Mouse (Mus musculus): ENCODE data around the gene Tanc1. TPM values are rescaled to one million over a fixed set of nuclear protein-coding genes. Genes with fewer than 3 reads are reported as not detected.
"Not testable (repeated sequence)": the region's sequence is repeated elsewhere in the genome, so short reads cannot be mapped to it uniquely, and the experiment has no call there.

Tanc1 gene
- polyA plus RNA-seq (2016; fragmentation: Nextera tagmentation; extraction: Ambion mirVana) = 40.7 and 41.3 TPM in 2 replicates

GRCm38 (mm10) chr2:59611831-59612732 lies at the start of gene Tanc1:
Gene Tanc1 (plus strand): TSS chr2:59612042.
- H3K27ac ChIP-seq = peak within 1 kb of the TSS; percentile 99
- no peaks in the 10 kb centered on the region for H3K36me3 ChIP-seq
- no peaks in the 10 kb centered on the region for H3K27me3 ChIP-seq (ENCODE audit: insufficient read depth, poor library complexity, severe bottlenecking)
- DNase-seq (ENCODE audit: low spot score) = peak; percentile 92
- no peaks in the 10 kb centered on the region for H3K9me3 ChIP-seq
- WGBS = under 1% methylated on average over 99 of the region's 99 CpGs
- peaks cover 64% of the 10 kb centered on the region for H3K4me1 ChIP-seq
- peak within 1 kb of the TSS; percentile 98 for H3K4me3 ChIP-seq

- DNase-seq (ENCODE audit: low spot score) = no peak
- H3K27ac ChIP-seq = no peak overlapping the region
- WGBS = 76% methylated on average over 4 of the region's 4 CpGs
Observed at GRCm38 (mm10) chr2:59562215-59562614, 49.6 kb upstream of the Tanc1 start.

GRCm38 (mm10) chr2:59562696-59563095 lies 49.1 kb upstream of the Tanc1 start:
- WGBS = 68% methylated on average over 5 of the region's 5 CpGs

More at GRCm38 (mm10) chr2:59562215-59562614, 49.6 kb upstream of the Tanc1 start:
- Histone ChIP-seq H3K9me3 (peaks cover 3% of the 10 kb centered on the region; the same call in 1 of the 2 replicates), H3K36me3 (no peaks in the 10 kb centered on the region), H3K4me1 (no peaks in the 10 kb centered on the region), H3K27me3 (ENCODE audit: insufficient read depth, poor library complexity, severe bottlenecking) (no peaks in the 10 kb centered on the region), H3K4me3 (no peak overlapping the region)

GRCm38 (mm10) chr2:59564029-59564611 lies 47.7 kb upstream of the Tanc1 start:
- H3K9me3 ChIP-seq; DNase-seq (ENCODE audit: low spot score); H3K36me3 ChIP-seq; H3K4me1 ChIP-seq; H3K27me3 ChIP-seq (ENCODE audit: insufficient read depth, poor library complexity, severe bottlenecking); H3K27ac ChIP-seq; H3K4me3 ChIP-seq: not testable (repeated sequence)
- 97% methylated on average over 3 of the region's 10 CpGs for WGBS

More at GRCm38 (mm10) chr2:59562696-59563095, 49.1 kb upstream of the Tanc1 start:
- H3K9me3 ChIP-seq = peaks cover 3% of the 10 kb centered on the region; the same call in 1 of the 2 replicates
- no peak overlapping the region for H3K27ac ChIP-seq
- no peak overlapping the region for H3K4me3 ChIP-seq
- H3K4me1 ChIP-seq = no peaks in the 10 kb centered on the region
- no peaks in the 10 kb centered on the region for H3K36me3 ChIP-seq
- no peaks in the 10 kb centered on the region for H3K27me3 ChIP-seq (ENCODE audit: insufficient read depth, poor library complexity, severe bottlenecking)
- DNase-seq (ENCODE audit: low spot score) = no peak

- WGBS = 76% methylated on average over 4 of the region's 4 CpGs
- H3K27ac ChIP-seq = no peak overlapping the region
Observed at GRCm38 (mm10) chr2:59564947-59565346, 46.9 kb upstream of the Tanc1 start.

GRCm38 (mm10) chr2:59580939-59581338 lies 30.9 kb upstream of the Tanc1 start:
- 45% methylated on average over 7 of the region's 7 CpGs for whole genome bisulfite sequencing
- Histone ChIP-seq H3K27me3 (ENCODE audit: insufficient read depth, poor library complexity, severe bottlenecking) (no peaks in the 10 kb centered on the region), H3K4me1 (peaks cover 5% of the 10 kb centered on the region; the same call in 1 of the 2 replicates), H3K9me3 (no peaks in the 10 kb centered on the region), H3K27ac (no peak overlapping the region), H3K4me3 (no peak overlapping the region), H3K36me3 (no peaks in the 10 kb centered on the region)
- DNase-seq (ENCODE audit: low spot score) = no peak

More at GRCm38 (mm10) chr2:59564947-59565346, 46.9 kb upstream of the Tanc1 start:
- H3K4me3 ChIP-seq = no peak overlapping the region
- H3K36me3 ChIP-seq = no peaks in the 10 kb centered on the region
- DNase-seq (ENCODE audit: low spot score) = no peak
- H3K27me3 ChIP-seq (ENCODE audit: insufficient read depth, poor library complexity, severe bottlenecking) = no peaks in the 10 kb centered on the region
- peaks cover 9% of the 10 kb centered on the region; the same call in 1 of the 2 replicates for H3K9me3 ChIP-seq
- H3K4me1 ChIP-seq = no peaks in the 10 kb centered on the region

- Histone ChIP-seq H3K4me3 (no peak overlapping the region), H3K27me3 (ENCODE audit: insufficient read depth, poor library complexity, severe bottlenecking) (no peaks in the 10 kb centered on the region), H3K4me1 (peaks cover 5% of the 10 kb centered on the region; the same call in 1 of the 2 replicates), H3K36me3 (no peaks in the 10 kb centered on the region), H3K27ac (no peak overlapping the region), H3K9me3 (no peaks in the 10 kb centered on the region)
- no peak for DNase-seq (ENCODE audit: low spot score)
- WGBS = 85% methylated on average over 6 of the region's 6 CpGs
Observed at GRCm38 (mm10) chr2:59583961-59584360, 27.9 kb upstream of the Tanc1 start.

GRCm38 (mm10) chr2:59587387-59588095 lies 24.3 kb upstream of the Tanc1 start:
- H3K4me1 ChIP-seq = no peaks in the 10 kb centered on the region
- no peak overlapping the region for H3K4me3 ChIP-seq
- 67% methylated on average over 10 of the region's 10 CpGs for WGBS
- no peaks in the 10 kb centered on the region for H3K27me3 ChIP-seq (ENCODE audit: insufficient read depth, poor library complexity, severe bottlenecking)
- DNase-seq (ENCODE audit: low spot score) = no peak
- H3K36me3 ChIP-seq = no peaks in the 10 kb centered on the region
- H3K27ac ChIP-seq = no peak overlapping the region
- no peaks in the 10 kb centered on the region for H3K9me3 ChIP-seq

GRCm38 (mm10) chr2:59588096-59588405 lies 23.8 kb upstream of the Tanc1 start:
- WGBS = 70% methylated on average over 3 of the region's 3 CpGs
- no peaks in the 10 kb centered on the region for H3K27me3 ChIP-seq (ENCODE audit: insufficient read depth, poor library complexity, severe bottlenecking)

GRCm38 (mm10) chr2:59593341-59593902 lies 18.4 kb upstream of the Tanc1 start:
- Histone ChIP-seq H3K27me3 (ENCODE audit: insufficient read depth, poor library complexity, severe bottlenecking) (no peaks in the 10 kb centered on the region), H3K36me3 (no peaks in the 10 kb centered on the region), H3K27ac (no peak overlapping the region; the same call in 1 of the 2 replicates), H3K4me3 (no peak overlapping the region), H3K4me1 (peaks cover 14% of the 10 kb centered on the region), H3K9me3 (no peaks in the 10 kb centered on the region)
- WGBS = 69% methylated on average over 7 of the region's 7 CpGs
- DNase-seq (ENCODE audit: low spot score) = no peak

More at GRCm38 (mm10) chr2:59588096-59588405, 23.8 kb upstream of the Tanc1 start:
- Histone ChIP-seq H3K9me3 (no peaks in the 10 kb centered on the region), H3K4me1 (no peaks in the 10 kb centered on the region), H3K27ac (no peak overlapping the region), H3K36me3 (no peaks in the 10 kb centered on the region), H3K4me3 (no peak overlapping the region)
- no peak for DNase-seq (ENCODE audit: low spot score)

GRCm38 (mm10) chr2:59594095-59594494 lies 17.7 kb upstream of the Tanc1 start:
- Histone ChIP-seq H3K4me3 (no peak overlapping the region), H3K27me3 (ENCODE audit: insufficient read depth, poor library complexity, severe bottlenecking) (no peaks in the 10 kb centered on the region), H3K27ac (no peak overlapping the region; the same call in 1 of the 2 replicates), H3K9me3 (no peaks in the 10 kb centered on the region), H3K4me1 (peaks cover 21% of the 10 kb centered on the region), H3K36me3 (no peaks in the 10 kb centered on the region)
- no peak for DNase-seq (ENCODE audit: low spot score)
- WGBS = 77% methylated on average over 6 of the region's 6 CpGs

GRCm38 (mm10) chr2:59596545-59596944 lies 15.3 kb upstream of the Tanc1 start:
- H3K4me1 ChIP-seq = peaks cover 32% of the 10 kb centered on the region

More at GRCm38 (mm10) chr2:59596545-59596944, 15.3 kb upstream of the Tanc1 start:
- DNase-seq (ENCODE audit: low spot score) = no peak
- no peaks in the 10 kb centered on the region for H3K27me3 ChIP-seq (ENCODE audit: insufficient read depth, poor library complexity, severe bottlenecking)
- WGBS = 60% methylated on average over 8 of the region's 8 CpGs
- H3K4me3 ChIP-seq = no peak overlapping the region
- H3K27ac ChIP-seq = no peak overlapping the region
- no peaks in the 10 kb centered on the region for H3K36me3 ChIP-seq
- H3K9me3 ChIP-seq = no peaks in the 10 kb centered on the region
